Mouse (Mus musculus) spleen, adult 2 months (tissue): ENCODE measurements around the gene Ap5s1.

ENCODE experiments used
- CTCF ChIP-seq: fragments of 200-500 bp; IDR thresholded peaks from 2 replicates; pipeline ENCODE4 v1.5.1; 2011; ENCODE audit warnings: mild to moderate bottlenecking, inconsistent platforms; ENCODE audit not compliant: insufficient read depth, insufficient read length, insufficient replicate concordance; ENCODE audit errors: extremely low read depth
- POLR2A ChIP-seq: fragments of 200-500 bp; IDR thresholded peaks from 2 replicates; pipeline ENCODE4 v1.6.1; 2011; ENCODE audit warnings: low read depth, low read length, inconsistent platforms

DNA sequence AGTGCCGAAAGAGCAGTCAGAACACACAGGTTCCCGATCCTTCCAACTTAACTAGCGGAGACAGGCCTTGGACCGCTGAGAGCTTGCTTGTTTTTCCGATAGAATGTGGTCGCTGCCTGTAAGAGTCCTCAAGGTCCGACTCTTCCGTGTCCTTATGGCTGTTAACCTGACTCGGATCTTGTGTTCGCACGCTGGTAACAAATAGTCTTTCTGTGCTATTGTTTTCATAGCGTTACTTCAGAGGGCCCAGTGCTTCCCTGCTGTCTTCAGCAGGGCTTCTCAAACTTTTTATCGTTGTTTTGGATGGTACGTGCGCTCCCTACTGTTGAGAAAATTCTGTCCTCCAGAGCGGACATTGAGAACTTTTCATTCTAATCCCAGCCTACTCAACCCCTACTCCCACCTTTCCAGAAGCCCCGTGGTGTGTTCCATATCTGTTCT lies 46.2 kb upstream of the Ap5s1 start:
- TF ChIP-seq CTCF: no peak
- no peak for TF ChIP-seq POLR2A
